Mouse (Mus musculus) limb, embryonic 15.5 days (tissue): ENCODE data around the gene Klhl25. TPM values are rescaled to one million over a fixed set of nuclear protein-coding genes. Genes with fewer than 3 reads are reported as not detected.

Experiments used
- ATAC-seq: fragments of 200-750 bp; cut with Nextera tagmentation; 2 replicates; pipeline ENCODE4 v1.8.0; 2017; ENCODE audit warnings: low read depth, moderate TSS enrichment; ENCODE audit not compliant: insufficient number of reproducible peaks, low FRiP score, low TSS enrichment
- H3K27ac ChIP-seq: fragments of 300-500 bp; sonication (generic); 2 replicates; pipeline ENCODE4 v1.5.1; 2015; ENCODE audit warnings: moderate library complexity, mild to moderate bottlenecking, inconsistent platforms
- H3K27me3 ChIP-seq: fragments of 300-500 bp; sonication (generic); 2 replicates; pipeline ENCODE4 v1.6.1; 2015; ENCODE audit warnings: inconsistent platforms
- H3K36me3 ChIP-seq: fragments of 300-500 bp; sonication (generic); 2 replicates; pipeline ENCODE4 v1.6.1; 2015; ENCODE audit warnings: inconsistent platforms
- H3K4me1 ChIP-seq: fragments of 300-500 bp; sonication (generic); 2 replicates; pipeline ENCODE4 v1.6.1; 2015; ENCODE audit warnings: inconsistent platforms
- H3K4me2 ChIP-seq: fragments of 300-500 bp; sonication (generic); 2 replicates; pipeline ENCODE4 v1.6.1; 2015; ENCODE audit warnings: mild to moderate bottlenecking, inconsistent platforms
- H3K4me3 ChIP-seq: fragments of 300-500 bp; sonication (generic); 2 replicates; pipeline ENCODE4 v1.5.1; 2015; ENCODE audit warnings: mild to moderate bottlenecking, inconsistent platforms
- H3K9ac ChIP-seq: fragments of 300-500 bp; sonication (generic); 2 replicates; pipeline ENCODE4 v1.6.1; 2015; ENCODE audit warnings: inconsistent platforms
- H3K9me3 ChIP-seq: fragments of 300-500 bp; sonication (generic); 2 replicates; pipeline ENCODE4 v1.6.1; 2016; ENCODE audit warnings: inconsistent platforms
- WGBS: fragments of 180-500 bp; shearing (Covaris S2); methylation state at CpG from one replicate; pipeline ENCODE4 v1.1.7; 2015; 5-methylcytosine and 5-hydroxymethylcytosine counted together
- polyA plus RNA-seq: library from polyadenylated mRNA; unstranded; fragments of >200 nt; fragmentation: Nextera tagmentation; extraction: Ambion mirVana; gene quantifications from 2 replicates; pipeline ENCODE4 v1.2.1, GENCODE M21; 2015

Klhl25 gene
- 19.8 and 20.4 TPM in 2 replicates for polyA plus RNA-seq

DNA sequence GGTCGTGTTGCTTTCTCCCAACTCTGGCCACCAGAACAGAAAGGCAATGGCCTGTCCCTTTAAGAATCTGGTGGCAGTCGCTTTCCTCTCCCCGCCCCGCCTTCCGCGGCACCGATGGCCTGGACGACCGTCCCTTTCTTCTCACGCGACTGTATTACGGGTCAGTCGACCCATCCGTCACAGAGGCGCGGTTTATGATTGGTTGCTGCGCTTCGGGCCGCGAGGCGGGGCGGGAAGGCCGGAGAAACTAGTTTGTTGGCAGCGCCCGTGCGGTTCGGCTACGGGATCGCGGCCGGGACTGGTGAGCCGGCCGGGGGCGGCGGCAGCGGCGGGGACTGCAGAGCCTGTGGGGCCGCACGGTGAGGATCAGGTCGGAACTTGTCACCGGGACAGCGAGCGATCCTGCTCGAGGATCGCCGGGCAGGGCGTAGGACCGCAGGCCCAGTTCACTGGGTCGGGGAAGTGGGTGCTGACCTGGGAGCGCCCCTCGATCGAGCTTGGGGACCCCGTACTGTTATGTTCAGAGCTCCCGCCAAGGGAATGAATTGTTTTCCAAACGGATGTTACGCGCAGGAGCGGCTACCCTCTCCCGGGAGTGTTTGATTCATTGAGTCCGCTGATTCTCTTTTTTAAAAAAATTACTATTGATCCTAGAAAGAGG is at the start of gene Klhl25:
Gene Klhl25, plus strand, starts transcription at position 196 of the 661 bp plus-strand sequence.
- under 1% methylated on average over 60 of the region's 60 CpGs for WGBS
- peak within 1 kb of the TSS; percentile 90 for H3K27ac ChIP-seq
- peaks cover 31% of the 10 kb centered on the region for H3K4me1 ChIP-seq
- H3K4me3 ChIP-seq = peak within 1 kb of the TSS; percentile 87
- peak within 1 kb of the TSS; percentile 81 for H3K9ac ChIP-seq
- H3K4me2 ChIP-seq = peak within 1 kb of the TSS; percentile 81
- peaks cover 5% of the 10 kb centered on the region; the same call in 1 of the 2 replicates for H3K36me3 ChIP-seq
- no peaks in the 10 kb centered on the region for H3K9me3 ChIP-seq
- H3K27me3 ChIP-seq = no peaks in the 10 kb centered on the region
- peak; percentile 95 for ATAC-seq

DNA sequence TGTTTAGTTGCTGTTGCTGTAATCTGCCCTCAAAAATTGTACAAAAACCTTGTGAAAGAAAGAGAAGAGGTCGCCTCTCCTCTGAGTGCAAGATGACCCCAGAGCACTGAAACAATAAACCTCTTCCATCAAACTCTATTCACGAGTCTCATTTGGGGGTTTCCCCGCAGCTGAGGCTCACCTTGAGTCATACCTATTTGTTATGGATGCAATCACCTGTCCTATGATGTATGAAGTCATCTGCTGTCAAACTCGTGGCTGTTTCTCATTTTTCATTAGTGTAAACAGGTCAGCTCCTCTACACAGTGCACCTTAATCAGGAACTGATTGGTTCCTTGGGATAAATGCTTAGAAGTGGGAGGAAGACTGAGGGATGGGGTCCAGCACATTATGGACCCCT is 47.6 kb upstream of the Klhl25 start:
- no peaks in the 10 kb centered on the region for H3K27me3 ChIP-seq
- no peak overlapping the region for H3K4me3 ChIP-seq
- H3K9me3 ChIP-seq = no peaks in the 10 kb centered on the region
- no peaks in the 10 kb centered on the region for H3K4me1 ChIP-seq
- no peaks in the 10 kb centered on the region for H3K36me3 ChIP-seq
- WGBS = 74% methylated on average over 4 of the region's 4 CpGs
- H3K4me2 ChIP-seq = no peak overlapping the region
- H3K27ac ChIP-seq = no peak overlapping the region
- ATAC-seq = no peak
- no peak overlapping the region for H3K9ac ChIP-seq

DNA sequence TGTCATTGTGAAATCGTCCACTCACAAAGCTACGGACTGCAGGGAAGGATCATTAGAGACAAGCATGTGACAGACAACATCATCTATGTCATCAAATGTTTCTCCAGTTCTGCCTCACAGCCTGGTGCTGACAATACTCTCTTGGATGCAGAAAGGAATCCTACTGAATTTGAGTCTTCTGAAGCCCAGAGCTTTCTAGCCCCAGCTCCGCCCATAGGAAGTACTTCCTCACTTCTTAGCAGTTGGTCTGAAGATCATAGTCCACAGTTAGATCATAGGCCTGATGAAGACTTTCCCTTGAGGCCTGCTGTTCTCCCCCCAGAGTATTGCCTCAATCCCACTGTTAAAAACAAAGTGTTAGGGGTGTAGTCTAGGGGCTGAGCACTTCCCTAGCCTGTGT is 47.1 kb upstream of the Klhl25 start:
- Histone ChIP-seq H3K27ac (no peak overlapping the region), H3K4me3 (no peak overlapping the region), H3K36me3 (no peaks in the 10 kb centered on the region), H3K4me2 (no peak overlapping the region), H3K9me3 (no peaks in the 10 kb centered on the region), H3K4me1 (no peaks in the 10 kb centered on the region), H3K9ac (no peak overlapping the region), H3K27me3 (no peaks in the 10 kb centered on the region)
- no peak for ATAC-seq
- 93% methylated on average over 3 of the region's 3 CpGs for WGBS

DNA sequence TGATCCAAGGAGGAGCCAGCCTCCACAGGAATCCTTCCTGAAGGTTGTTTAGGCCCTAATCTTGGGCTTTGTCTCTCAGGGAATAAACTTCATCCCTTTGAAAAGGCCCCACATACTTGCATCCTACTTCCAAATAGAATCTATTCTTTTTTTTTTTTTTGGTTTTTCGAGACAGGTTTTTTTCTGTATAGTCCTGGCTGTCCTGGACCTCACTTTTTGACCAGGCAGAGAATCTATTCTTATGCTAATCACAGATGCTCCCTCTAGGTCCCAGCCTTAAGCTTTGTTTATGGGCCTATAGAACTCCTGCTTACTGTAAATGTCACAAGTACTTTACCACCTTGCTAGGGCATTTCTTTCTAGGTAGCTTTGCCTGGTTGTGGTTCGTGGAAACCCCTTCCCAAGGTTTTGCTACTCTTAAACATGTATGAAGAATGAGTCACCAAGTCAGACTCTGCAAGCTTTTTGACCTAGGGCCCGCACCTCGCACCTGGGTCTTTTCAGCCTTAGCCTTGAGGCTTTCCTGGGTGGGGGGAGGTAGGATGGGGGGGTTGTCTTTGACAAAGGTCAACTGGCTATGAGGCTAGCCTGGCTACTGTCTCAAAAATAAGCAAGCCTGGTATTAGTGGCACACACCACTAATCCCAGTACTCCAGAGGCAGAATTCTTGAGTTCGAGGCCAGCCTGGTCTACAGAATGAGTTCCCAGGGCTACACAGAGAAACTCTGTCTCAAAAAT is 46.3 kb upstream of the Klhl25 start:
- Histone ChIP-seq H3K27ac (no peak overlapping the region), H3K4me3 (no peak overlapping the region), H3K4me1 (peaks cover 5% of the 10 kb centered on the region; the same call in 1 of the 2 replicates), H3K36me3 (no peaks in the 10 kb centered on the region), H3K4me2 (no peak overlapping the region), H3K27me3 (no peaks in the 10 kb centered on the region), H3K9ac (no peak overlapping the region), H3K9me3 (no peaks in the 10 kb centered on the region)
- 88% methylated on average over 5 of the region's 5 CpGs for WGBS
- ATAC-seq = no peak

DNA sequence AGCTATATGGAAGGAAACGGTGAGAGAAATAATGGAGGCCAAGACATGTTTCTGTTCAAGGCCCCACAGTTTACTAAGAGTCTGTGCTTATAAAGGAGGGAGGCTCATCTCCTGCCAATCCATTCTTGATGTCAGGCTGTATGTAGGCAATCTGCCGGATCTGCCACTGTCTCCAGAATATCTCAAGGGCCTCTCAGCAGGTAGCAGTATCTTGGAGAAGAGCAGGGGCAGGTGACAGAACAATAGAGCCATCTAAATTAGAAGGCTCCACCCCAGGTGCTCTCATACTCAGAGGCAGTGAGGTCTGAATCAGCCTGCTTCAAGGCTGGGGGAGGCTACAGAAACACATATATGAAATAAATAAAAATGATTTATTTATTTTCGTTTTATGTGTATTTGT is 45.2 kb upstream of the Klhl25 start:
- no peaks in the 10 kb centered on the region for H3K36me3 ChIP-seq
- no peak overlapping the region for H3K27ac ChIP-seq
- H3K4me1 ChIP-seq = peaks cover 6% of the 10 kb centered on the region; the same call in 1 of the 2 replicates
- 80% methylated on average over 3 of the region's 3 CpGs for WGBS
- no peaks in the 10 kb centered on the region for H3K27me3 ChIP-seq
- no peak overlapping the region for H3K4me2 ChIP-seq
- H3K9ac ChIP-seq = no peak overlapping the region
- no peaks in the 10 kb centered on the region for H3K9me3 ChIP-seq
- H3K4me3 ChIP-seq = no peak overlapping the region
- no peak for ATAC-seq

DNA sequence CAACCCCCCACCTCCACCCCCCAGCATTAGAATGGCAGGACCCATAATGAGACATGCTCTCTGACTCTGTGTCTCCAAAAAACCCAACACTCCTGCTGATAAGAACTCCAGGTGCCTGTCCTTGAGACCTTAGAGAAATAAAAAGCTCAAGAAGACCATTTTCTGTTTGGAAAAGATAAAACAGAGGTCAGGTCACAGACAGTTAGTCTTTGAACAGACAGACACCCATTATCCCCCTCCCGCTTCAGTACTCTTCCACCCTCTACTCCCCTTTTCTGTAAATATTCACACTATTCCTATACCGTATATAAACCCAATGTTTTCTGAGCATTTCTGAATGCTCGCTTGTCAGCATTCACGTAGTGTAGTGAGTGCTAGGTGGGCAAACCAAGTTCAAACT is 41.9 kb upstream of the Klhl25 start:
- no peak overlapping the region for H3K9ac ChIP-seq
- peaks cover 7% of the 10 kb centered on the region; the same call in 1 of the 2 replicates for H3K4me1 ChIP-seq
- H3K4me2 ChIP-seq = no peak overlapping the region
- 54% methylated on average over 4 of the region's 4 CpGs for WGBS
- no peak overlapping the region for H3K4me3 ChIP-seq
- no peaks in the 10 kb centered on the region for H3K27me3 ChIP-seq
- no peaks in the 10 kb centered on the region for H3K36me3 ChIP-seq
- H3K9me3 ChIP-seq = no peaks in the 10 kb centered on the region
- no peak for ATAC-seq
- no peak overlapping the region for H3K27ac ChIP-seq

DNA sequence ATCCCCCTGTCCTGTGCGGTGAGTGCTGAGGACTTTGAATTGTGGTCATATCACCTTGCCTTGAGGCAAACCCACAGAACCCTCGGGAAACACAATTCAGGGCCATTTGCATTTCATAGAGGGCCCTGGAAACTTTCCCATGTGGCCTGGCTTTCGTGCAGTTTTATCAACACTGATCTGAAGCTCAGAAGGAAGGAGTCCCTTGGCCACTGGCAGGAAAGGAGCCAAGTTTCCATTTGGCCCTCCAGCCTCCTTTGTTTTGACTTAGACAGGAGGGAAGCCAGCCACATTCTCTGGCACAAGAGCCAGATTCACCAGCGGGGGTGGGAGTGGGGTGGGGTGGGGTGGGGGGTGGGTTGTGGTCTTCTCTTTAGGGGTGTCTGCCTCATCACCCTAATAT is 41.4 kb upstream of the Klhl25 start:
- 22% methylated on average over 4 of the region's 4 CpGs for WGBS
- H3K9ac ChIP-seq = no peak overlapping the region
- peaks cover 7% of the 10 kb centered on the region; the same call in 1 of the 2 replicates for H3K4me1 ChIP-seq
- no peaks in the 10 kb centered on the region for H3K36me3 ChIP-seq
- no peak overlapping the region for H3K4me3 ChIP-seq
- no peak for ATAC-seq
- no peak overlapping the region for H3K27ac ChIP-seq
- no peaks in the 10 kb centered on the region for H3K9me3 ChIP-seq
- H3K4me2 ChIP-seq = no peak overlapping the region
- H3K27me3 ChIP-seq = no peaks in the 10 kb centered on the region

DNA sequence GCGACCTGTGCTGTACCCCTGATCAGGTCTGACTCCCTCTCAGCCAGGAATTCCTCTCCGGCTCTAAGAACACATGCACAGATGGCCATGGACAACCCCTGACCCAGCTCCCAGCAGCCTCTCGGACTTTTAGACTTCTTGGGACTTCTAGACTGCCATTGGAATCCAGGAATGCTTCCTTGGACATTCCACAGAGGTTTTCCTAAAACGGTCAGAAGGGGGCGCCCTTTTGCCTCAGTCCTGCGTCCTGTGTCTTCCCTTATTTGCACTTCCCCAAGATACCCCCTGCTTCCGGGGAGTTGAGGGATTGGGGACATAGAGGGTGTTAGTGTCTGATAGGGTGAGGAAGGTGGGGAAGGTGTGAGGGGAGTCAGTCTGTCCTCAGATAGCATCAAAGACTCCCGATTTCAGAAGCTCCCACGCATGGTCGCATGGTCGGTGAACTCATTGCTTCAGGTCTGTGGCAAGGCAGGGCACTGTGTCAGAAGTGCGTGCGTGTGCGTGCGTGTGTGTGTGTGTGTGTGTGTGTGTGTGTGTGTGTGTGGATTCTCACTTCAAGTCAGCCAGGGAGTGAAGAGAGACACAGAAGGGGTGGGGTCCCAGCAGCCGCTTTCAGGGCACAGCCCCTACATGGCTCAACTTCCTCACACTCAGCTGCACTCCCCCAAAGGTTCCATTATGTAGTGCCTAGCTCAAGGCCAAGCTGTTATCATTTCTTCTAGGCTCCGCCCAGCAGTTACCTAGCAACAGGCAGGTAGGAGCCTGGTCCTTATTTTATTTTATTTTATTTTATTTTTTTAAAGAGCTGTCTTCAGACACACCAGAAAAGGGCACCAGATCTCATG is 40.4 kb upstream of the Klhl25 start:
- H3K9me3 ChIP-seq = no peaks in the 10 kb centered on the region
- H3K27ac ChIP-seq = no peak overlapping the region
- no peaks in the 10 kb centered on the region for H3K36me3 ChIP-seq
- no peak overlapping the region for H3K4me2 ChIP-seq
- H3K4me3 ChIP-seq = no peak overlapping the region
- H3K9ac ChIP-seq = no peak overlapping the region
- H3K4me1 ChIP-seq = peaks cover 7% of the 10 kb centered on the region; the same call in 1 of the 2 replicates
- 67% methylated on average over 17 of the region's 17 CpGs for WGBS
- ATAC-seq = no peak
- H3K27me3 ChIP-seq = no peaks in the 10 kb centered on the region

DNA sequence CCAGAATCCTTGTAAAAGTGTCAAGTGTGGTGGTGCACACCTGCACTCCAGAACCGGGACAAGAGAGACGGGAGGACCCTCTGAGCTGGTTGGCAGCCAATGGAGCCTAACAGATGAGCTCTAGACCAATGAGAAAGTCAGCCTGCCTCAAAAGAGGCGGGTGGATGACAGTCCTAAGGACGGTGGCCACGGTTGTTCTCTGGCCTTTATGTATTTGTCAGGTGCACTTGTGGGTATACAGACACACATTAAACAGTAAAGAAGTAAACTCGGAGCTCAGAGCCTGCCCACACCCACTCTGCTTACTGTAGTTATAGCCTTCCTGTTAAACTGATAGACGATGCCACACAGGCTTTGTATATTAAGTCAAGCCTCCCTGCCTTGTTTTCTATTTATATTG is 27.4 kb upstream of the Klhl25 start:
- Histone ChIP-seq H3K9ac (no peak overlapping the region), H3K9me3 (no peaks in the 10 kb centered on the region), H3K27ac (no peak overlapping the region), H3K4me1 (no peaks in the 10 kb centered on the region), H3K4me2 (no peak overlapping the region), H3K4me3 (no peak overlapping the region), H3K27me3 (no peaks in the 10 kb centered on the region), H3K36me3 (no peaks in the 10 kb centered on the region)
- 77% methylated on average over 7 of the region's 7 CpGs for WGBS
- no peak for ATAC-seq

DNA sequence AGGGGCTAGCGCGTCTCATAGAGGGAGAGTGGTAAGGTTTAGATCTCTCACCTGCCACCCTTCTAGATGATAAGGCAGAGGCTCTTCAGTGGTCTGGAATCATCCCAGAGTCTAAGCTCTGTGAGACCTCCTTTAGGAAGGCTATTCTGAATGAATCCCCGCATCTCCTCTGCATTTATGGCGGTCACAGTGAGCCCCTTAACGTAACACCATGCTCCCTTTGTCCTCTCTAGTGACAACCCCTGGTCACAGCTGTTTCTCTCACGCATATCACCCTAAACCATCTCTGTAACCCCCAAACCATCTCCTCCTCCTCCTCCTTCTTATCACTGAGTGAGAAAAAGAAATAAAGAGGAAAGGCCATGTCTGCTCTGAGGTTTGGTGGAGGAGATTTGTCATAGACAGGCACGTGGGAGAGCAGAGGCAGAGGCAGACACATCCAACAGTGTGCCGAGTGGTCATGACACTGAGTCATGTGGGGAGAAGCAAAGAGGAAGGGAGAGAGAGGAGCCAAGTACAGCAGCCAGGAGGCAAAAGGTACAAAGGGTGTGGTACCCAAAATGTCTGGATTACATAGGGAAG is 25.9 kb upstream of the Klhl25 start:
- Histone ChIP-seq H3K9me3 (no peaks in the 10 kb centered on the region), H3K36me3 (no peaks in the 10 kb centered on the region), H3K27me3 (no peaks in the 10 kb centered on the region), H3K4me3 (no peak overlapping the region), H3K27ac (no peak overlapping the region), H3K9ac (no peak overlapping the region), H3K4me1 (no peaks in the 10 kb centered on the region), H3K4me2 (no peak overlapping the region)
- 81% methylated on average over 8 of the region's 8 CpGs for WGBS
- no peak for ATAC-seq

DNA sequence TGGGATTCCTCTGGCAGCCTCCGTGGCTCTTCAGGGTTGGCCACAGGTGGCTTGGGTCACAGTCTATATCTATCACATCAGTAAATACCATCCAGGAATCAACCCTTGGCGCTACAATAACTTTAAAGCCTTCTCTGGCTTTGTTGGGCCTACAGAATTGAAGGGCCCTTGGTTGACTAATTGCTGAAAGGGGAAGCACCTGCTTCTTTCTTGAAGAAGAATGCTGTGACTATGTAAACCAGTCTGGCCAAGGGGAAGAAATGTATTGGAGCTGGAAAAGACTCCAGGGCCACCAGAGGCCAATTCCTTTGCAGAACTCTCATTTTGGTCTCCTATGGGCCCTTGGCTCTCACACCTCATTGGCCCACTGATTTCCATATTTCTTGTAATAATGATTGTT is 25.0 kb upstream of the Klhl25 start:
- ATAC-seq = no peak
- WGBS = 84% methylated on average over 2 of the region's 2 CpGs
- H3K9me3 ChIP-seq = no peaks in the 10 kb centered on the region

More for the DNA sequence above, 25.0 kb upstream of the Klhl25 start:
- no peaks in the 10 kb centered on the region for H3K4me1 ChIP-seq
- no peak overlapping the region for H3K4me3 ChIP-seq
- no peaks in the 10 kb centered on the region for H3K36me3 ChIP-seq
- no peak overlapping the region for H3K4me2 ChIP-seq
- no peaks in the 10 kb centered on the region for H3K27me3 ChIP-seq
- H3K9ac ChIP-seq = no peak overlapping the region
- no peak overlapping the region for H3K27ac ChIP-seq
